Mouse (Mus musculus): ENCODE data around the gene Orc3. TPM values are rescaled to one million over a fixed set of nuclear protein-coding genes. Genes with fewer than 3 reads are reported as not detected.

Orc3 gene
- polyA plus RNA-seq, 1 experiment from 2014 or later = 83.5 TPM

DNA sequence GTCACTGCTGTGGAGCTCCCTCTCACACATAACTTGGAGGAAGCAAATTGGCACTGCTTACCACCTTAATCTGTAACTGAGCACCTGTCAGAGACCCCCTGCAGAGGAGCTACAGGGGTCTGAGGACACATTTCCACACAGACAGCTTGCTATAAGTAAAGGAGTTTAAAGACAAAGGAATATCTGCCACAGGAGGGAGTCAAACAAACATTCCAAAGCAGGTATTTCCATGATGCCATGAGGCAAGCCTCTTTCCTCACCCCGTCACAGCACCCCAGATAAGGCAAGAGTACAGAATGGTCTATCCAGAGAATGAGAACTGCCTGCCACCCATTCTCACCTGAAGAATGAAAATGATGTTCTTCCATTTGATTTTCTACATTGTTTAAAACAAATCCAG is 35.5 kb downstream of the Orc3 start:
- H3K27me3 ChIP-seq (replicated peaks) = no peaks in the 10 kb centered on the region
- WGBS = 80% methylated on average over 1 of the region's 1 CpGs
- no peak overlapping the region for H3K4me3 ChIP-seq
- no peak overlapping the region for H3K4me2 ChIP-seq
- H3K36me3 ChIP-seq (replicated peaks) = peaks cover 47% of the 10 kb centered on the region
- no peak overlapping the region for H3K27ac ChIP-seq
- no peaks in the 10 kb centered on the region for H3K9me3 ChIP-seq
- no peak overlapping the region for H3K9ac ChIP-seq
- no peak for ATAC-seq (replicated peaks)
- H3K4me1 ChIP-seq = no peaks in the 10 kb centered on the region

DNA sequence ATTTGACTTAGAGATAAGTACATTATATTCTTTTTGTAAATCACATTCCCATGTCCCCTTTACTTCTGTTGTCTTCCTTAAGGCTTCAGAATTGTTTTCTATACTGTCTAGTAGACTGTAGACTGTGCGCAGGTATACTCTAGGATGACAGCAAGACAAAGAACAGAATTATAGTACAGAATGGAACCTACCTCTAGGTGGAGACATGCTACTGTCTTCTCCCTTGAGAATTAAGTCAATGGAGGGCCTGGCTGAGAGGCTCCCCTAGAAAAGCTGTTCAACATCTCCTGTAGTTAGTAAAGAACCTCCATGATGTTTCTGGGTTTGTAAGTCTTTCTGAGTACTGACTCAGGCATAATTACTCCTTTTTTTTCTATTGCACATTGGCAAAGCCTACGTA is 37.7 kb downstream of the Orc3 start:
- no peaks in the 10 kb centered on the region for H3K27me3 ChIP-seq (replicated peaks)

DNA sequence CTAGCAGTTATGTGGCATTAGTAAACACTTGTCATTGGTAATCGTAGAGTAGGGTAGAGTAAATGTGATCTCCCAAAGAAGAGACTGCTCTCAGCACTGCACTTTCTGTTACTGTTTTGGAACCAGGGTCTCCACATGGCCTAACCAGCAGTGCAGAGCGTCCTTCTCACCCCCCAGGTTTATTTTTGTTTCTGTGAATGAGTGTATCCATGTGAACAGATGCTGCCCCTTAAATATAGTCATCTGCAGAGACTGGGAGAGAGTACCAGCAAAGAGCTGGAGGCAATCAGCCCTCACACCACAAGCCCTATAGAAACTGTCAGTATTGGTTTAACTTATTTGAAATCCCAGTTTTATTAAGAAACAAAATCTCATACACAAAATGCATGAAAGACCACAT is 41.9 kb downstream of the Orc3 start:
- Histone ChIP-seq H3K36me3 (replicated peaks) (peaks cover 37% of the 10 kb centered on the region), H3K4me3 (no peak overlapping the region), H3K4me2 (no peak overlapping the region), H3K9ac (no peak overlapping the region), H3K27me3 (replicated peaks) (no peaks in the 10 kb centered on the region), H3K27ac (no peak overlapping the region), H3K4me1 (no peaks in the 10 kb centered on the region), H3K9me3 (no peaks in the 10 kb centered on the region)
- ATAC-seq (replicated peaks) = no peak
- WGBS = 85% methylated on average over 2 of the region's 2 CpGs

More for the DNA sequence above, 37.7 kb downstream of the Orc3 start:
- no peak overlapping the region for H3K9ac ChIP-seq
- H3K36me3 ChIP-seq (replicated peaks) = peaks cover 46% of the 10 kb centered on the region
- ATAC-seq (replicated peaks) = no peak
- 90% methylated on average over 2 of the region's 2 CpGs for WGBS
- no peak overlapping the region for H3K4me3 ChIP-seq
- no peaks in the 10 kb centered on the region for H3K9me3 ChIP-seq
- no peak overlapping the region for H3K4me2 ChIP-seq
- no peaks in the 10 kb centered on the region for H3K4me1 ChIP-seq
- no peak overlapping the region for H3K27ac ChIP-seq

DNA sequence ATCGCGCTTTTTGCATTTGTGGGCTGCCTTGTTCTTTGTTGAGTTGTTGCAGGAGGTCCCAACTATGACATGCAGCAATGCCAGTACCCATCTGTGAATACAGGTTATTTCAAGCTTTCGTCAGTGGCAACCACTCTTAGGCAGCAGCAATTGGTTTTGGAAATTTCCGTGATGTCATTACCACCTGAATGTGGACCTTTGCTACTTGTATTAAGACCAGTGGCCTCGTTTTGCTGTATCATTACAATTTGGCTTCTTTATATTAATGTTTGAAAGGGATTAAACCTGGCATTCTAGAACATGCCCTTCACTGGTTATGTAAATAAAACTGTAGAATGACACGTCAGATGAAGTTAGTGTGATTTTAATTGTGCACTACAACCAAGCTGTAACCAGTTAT is 48.5 kb downstream of the Orc3 start:
- no peak overlapping the region for H3K9ac ChIP-seq
- H3K27ac ChIP-seq = no peak overlapping the region
- WGBS = 90% methylated on average over 6 of the region's 6 CpGs
- no peaks in the 10 kb centered on the region for H3K27me3 ChIP-seq (replicated peaks)
- H3K9me3 ChIP-seq = no peaks in the 10 kb centered on the region
- peaks cover 11% of the 10 kb centered on the region; the same call in 1 of the 2 replicates for H3K36me3 ChIP-seq (replicated peaks)
- H3K4me3 ChIP-seq = no peak overlapping the region
- no peak for ATAC-seq (replicated peaks)
- H3K4me2 ChIP-seq = no peak overlapping the region
- H3K4me1 ChIP-seq = no peaks in the 10 kb centered on the region

DNA sequence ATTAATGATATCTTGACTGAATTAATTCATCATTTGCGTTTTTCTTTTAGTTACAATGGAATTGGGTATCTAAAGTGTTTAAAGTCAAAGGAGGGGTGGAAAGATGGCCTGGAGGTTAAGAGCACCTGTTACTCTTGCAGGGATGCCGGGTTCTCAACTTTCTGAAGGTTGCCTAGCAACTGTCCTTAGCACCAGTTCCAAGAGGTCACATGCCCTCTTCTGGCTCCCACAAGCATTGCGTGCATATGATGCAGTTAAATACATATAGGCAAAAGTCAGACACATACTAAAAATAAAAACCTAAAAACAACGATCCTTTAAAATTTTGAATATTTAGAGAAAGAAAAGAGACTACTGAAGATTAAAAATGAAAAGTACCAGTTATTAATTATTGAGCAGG is 53.8 kb downstream of the Orc3 start:
- no peak overlapping the region for H3K4me2 ChIP-seq
- H3K27ac ChIP-seq = no peak overlapping the region
- H3K36me3 ChIP-seq (replicated peaks) = 0 out of 2 replicates have a peak, but pooled peaks cover 9% of the 10 kb centered on the region
- H3K4me3 ChIP-seq = no peak overlapping the region
- peaks cover 22% of the 10 kb centered on the region for H3K4me1 ChIP-seq
- no peaks in the 10 kb centered on the region for H3K27me3 ChIP-seq (replicated peaks)
- no peak for ATAC-seq (replicated peaks)
- no peaks in the 10 kb centered on the region for H3K9me3 ChIP-seq
- 52% methylated on average over 4 of the region's 4 CpGs for WGBS
- no peak overlapping the region for H3K9ac ChIP-seq

DNA sequence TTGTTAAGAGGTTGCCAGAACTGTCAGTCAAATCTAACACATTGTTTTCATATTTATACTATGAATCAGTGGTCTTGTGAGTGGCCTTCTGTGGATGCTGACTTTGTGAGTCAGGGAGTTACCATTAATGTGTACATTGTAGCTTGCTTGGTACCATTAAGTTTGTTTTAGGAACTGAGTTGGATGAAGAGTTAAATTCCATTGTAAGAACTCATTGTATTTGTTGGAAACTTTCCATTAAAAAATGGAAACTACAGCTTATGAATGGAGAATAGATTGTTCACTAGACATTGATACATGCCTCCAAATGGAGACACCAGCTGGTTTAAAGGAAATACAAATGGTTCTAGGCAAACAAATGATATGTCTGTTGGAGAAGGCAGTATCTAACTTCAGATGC is 58.6 kb downstream of the Orc3 start:
- no peaks in the 10 kb centered on the region for H3K9me3 ChIP-seq
- no peak overlapping the region for H3K9ac ChIP-seq
- no peak overlapping the region for H3K4me3 ChIP-seq
- H3K27ac ChIP-seq = no peak overlapping the region
- H3K4me2 ChIP-seq = no peak overlapping the region
- H3K27me3 ChIP-seq (replicated peaks) = no peaks in the 10 kb centered on the region
- no peaks in the 10 kb centered on the region for H3K36me3 ChIP-seq (replicated peaks)
- peaks cover 48% of the 10 kb centered on the region for H3K4me1 ChIP-seq
- ATAC-seq (replicated peaks) = no peak

DNA sequence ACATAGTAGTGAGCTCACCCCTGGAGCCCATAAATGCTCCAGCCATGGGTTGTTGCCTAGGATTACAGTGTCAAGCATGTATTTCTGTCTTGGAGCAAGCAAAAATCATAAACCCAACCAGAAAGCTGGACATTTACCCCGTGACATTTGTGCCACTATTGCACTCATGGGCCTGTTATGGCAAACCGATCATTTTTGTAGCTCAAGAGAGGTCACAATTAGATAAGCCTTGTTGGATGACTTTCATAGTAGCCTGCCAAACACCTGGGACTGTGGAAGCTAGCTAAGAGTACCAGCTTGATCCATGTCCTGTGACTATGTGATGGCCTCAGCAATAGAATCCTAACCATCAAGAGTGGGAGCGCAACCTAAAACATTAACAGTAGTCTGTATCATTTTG is 59.1 kb downstream of the Orc3 start:
- Histone ChIP-seq H3K27ac (no peak overlapping the region), H3K4me3 (no peak overlapping the region), H3K4me1 (peaks cover 48% of the 10 kb centered on the region), H3K4me2 (no peak overlapping the region), H3K9me3 (no peaks in the 10 kb centered on the region), H3K9ac (no peak overlapping the region), H3K36me3 (replicated peaks) (no peaks in the 10 kb centered on the region), H3K27me3 (replicated peaks) (no peaks in the 10 kb centered on the region)
- no peak for ATAC-seq (replicated peaks)
- 97% methylated on average over 3 of the region's 3 CpGs for WGBS

DNA sequence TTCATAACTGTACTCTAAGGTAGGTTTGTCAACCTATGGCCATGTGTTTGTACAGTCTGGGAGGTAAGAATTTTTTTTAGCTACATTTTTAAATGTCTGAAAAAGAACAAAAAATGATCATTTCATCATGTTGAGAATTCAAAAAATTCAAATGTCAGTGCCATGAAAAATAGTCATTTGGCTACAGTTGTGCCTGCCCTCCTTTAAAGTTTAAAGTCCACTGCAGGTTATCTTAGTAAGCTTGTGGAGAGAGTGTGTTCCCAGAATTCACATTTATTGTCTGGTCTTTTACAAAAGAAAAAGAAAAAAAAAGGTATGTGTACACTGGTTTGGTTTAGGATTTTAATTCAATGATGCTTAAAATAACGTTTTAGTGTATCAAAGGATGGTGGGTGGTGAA is 60.1 kb downstream of the Orc3 start:
- Histone ChIP-seq H3K4me2 (no peak overlapping the region), H3K36me3 (replicated peaks) (no peaks in the 10 kb centered on the region), H3K9ac (no peak overlapping the region), H3K9me3 (no peaks in the 10 kb centered on the region), H3K27me3 (replicated peaks) (no peaks in the 10 kb centered on the region), H3K4me3 (no peak overlapping the region), H3K27ac (no peak overlapping the region), H3K4me1 (peaks cover 51% of the 10 kb centered on the region)
- 19% methylated on average over 1 of the region's 1 CpGs for WGBS
- no peak for ATAC-seq (replicated peaks)

DNA sequence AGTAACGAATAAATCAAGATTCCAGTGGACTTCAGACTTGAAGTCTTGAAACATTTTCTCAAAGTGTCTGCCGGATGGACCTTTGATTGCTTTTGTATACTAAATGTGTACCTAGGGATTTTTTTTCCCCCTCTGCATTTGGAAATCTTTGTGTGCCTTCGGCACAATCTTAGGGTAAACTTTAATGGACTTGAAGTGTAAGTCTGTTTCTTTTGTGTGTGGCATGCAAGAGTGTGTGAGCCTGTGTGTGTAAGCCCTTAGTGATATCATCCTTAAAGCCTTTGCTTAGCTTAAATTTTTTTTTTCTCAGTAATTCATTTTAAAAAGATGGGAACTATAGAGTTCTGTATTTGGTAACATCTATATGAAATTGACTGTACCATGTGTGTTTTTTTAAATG is 62.8 kb downstream of the Orc3 start:
- WGBS = 19% methylated on average over 3 of the region's 3 CpGs
- ATAC-seq (replicated peaks) = no peak
- Histone ChIP-seq H3K36me3 (replicated peaks) (no peaks in the 10 kb centered on the region), H3K9me3 (no peaks in the 10 kb centered on the region), H3K4me2 (peak overlapping the region; percentile 50), H3K4me1 (peaks cover 40% of the 10 kb centered on the region), H3K4me3 (peak overlapping the region; percentile 98), H3K27me3 (replicated peaks) (no peaks in the 10 kb centered on the region), H3K27ac (no peak overlapping the region), H3K9ac (peak overlapping the region; percentile 99)

DNA sequence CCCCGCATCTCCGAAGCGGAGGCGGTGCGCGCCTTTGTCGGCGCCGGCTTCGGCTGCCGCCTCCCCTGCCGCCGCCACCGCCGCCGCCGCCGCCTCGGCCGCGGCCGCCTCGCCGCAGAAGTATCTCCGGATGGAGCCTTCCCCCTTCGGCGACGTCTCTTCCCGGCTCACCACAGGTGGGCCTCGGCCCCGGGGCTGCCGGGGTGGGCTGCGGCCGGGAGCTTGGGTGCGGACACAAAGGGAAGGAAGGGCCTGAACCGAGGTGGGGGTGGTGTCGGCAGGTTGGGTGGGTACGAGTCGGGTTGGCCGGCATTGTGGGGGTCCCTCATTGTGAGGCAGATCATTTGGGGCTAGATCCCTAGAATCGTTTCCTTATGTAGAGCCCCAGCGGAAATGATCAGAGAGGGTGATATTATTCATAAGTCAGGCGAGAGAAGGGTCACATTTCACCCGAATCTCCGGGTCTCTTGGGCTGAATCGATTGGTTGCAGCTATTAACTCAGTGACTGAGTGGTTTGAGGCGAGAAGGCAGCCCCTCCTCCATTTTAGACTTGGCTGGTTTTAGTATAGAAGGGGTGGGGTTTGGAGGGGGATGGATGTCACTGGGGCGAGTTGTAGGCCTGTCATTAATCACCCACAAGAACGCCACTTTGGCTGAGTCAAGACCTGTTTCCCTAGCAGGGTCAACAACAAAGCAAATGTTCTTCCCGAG is 63.5 kb downstream of the Orc3 start:
- peak; percentile 57 for ATAC-seq (replicated peaks)
- H3K36me3 ChIP-seq (replicated peaks) = no peaks in the 10 kb centered on the region
- H3K9me3 ChIP-seq = no peaks in the 10 kb centered on the region
- H3K27ac ChIP-seq = peak overlapping the region; percentile 95
- no peaks in the 10 kb centered on the region for H3K27me3 ChIP-seq (replicated peaks)
- peak overlapping the region; percentile 98 for H3K4me3 ChIP-seq
- H3K4me2 ChIP-seq = peak overlapping the region; percentile 50
- H3K4me1 ChIP-seq = peaks cover 33% of the 10 kb centered on the region
- WGBS = 0% methylated on average over 49 of the region's 50 CpGs
- H3K9ac ChIP-seq = peak overlapping the region; percentile 99

DNA sequence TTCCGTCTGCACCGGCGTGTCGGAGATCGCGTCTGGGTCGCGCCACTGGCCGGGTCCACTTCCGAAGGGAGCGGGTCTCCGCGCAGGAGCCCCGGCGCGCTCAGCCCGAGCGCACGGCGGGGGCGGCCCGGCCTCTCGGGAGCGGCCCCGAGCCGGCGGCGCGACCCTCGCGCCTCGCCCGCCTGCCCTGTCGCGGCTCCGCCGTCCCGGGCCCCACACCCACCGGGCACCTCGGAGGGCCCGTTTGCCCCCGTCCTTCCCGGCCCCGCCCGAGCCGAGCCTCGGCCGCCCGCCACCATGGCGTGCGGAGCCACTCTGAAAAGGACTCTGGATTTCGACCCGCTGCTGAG is 64.0 kb downstream of the Orc3 start, which contains the start of gene Akirin2:
Gene Akirin2, plus strand, starts transcription at position 190 of the 350 bp plus-strand sequence.
- H3K4me2 ChIP-seq = peak within 1 kb of the TSS; percentile 55
- peak within 1 kb of the TSS; percentile 95 for H3K27ac ChIP-seq
- no peaks in the 10 kb centered on the region for H3K27me3 ChIP-seq (replicated peaks)
- H3K9ac ChIP-seq = peak within 1 kb of the TSS; percentile 99
- ATAC-seq (replicated peaks) = no peak; the same call in 1 of the 2 replicates
- under 1% methylated on average over 43 of the region's 53 CpGs for WGBS
- H3K4me1 ChIP-seq = peaks cover 28% of the 10 kb centered on the region
- peak within 1 kb of the TSS; percentile 98 for H3K4me3 ChIP-seq
- no peaks in the 10 kb centered on the region for H3K36me3 ChIP-seq (replicated peaks)
- H3K9me3 ChIP-seq = no peaks in the 10 kb centered on the region

DNA sequence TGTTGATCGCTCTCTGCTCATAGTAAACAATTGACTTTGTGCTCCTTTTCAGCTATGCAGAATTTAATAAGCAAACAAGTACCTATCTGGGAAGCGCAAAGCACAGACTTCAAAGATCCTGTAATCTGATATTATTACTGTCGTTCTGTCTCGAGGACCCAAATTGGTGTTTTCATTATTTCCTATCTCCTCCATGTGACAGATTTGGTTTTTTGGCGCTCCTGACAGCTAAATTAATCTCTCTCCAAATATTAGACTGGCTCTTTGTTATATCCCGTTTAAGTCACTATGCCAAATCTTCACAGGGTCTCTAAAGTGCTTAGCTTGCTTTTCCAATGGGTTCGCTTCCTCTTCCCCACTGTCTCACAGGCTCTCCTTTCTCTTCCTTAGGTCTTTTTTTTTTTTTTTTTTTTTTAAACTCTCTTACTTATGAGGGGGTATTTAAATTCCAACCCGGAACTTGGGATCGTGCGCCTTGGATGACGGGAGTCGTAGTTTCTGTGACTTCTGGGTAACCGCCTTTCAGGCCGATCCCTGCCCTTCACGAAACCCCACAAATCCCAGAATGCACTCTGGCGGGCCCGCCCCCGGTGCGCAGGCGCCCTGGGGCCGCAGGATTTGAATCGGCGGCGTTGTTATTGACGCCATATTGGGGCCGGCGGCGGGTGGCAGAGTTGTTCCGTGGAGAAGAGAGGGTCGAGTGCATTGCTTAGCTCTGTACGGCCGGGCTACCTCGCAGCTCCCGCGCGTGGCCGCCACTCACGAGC is 64.6 kb downstream of the Orc3 start:
- 2% methylated on average over 38 of the region's 38 CpGs for WGBS
- Histone ChIP-seq H3K27me3 (replicated peaks) (no peaks in the 10 kb centered on the region), H3K4me2 (peak overlapping the region; percentile 55), H3K4me3 (peak overlapping the region; percentile 98), H3K9ac (peak overlapping the region; percentile 99), H3K36me3 (replicated peaks) (no peaks in the 10 kb centered on the region), H3K4me1 (peaks cover 23% of the 10 kb centered on the region), H3K27ac (peak overlapping the region; percentile 95), H3K9me3 (no peaks in the 10 kb centered on the region)
- peak; percentile 95 for ATAC-seq (replicated peaks)

DNA sequence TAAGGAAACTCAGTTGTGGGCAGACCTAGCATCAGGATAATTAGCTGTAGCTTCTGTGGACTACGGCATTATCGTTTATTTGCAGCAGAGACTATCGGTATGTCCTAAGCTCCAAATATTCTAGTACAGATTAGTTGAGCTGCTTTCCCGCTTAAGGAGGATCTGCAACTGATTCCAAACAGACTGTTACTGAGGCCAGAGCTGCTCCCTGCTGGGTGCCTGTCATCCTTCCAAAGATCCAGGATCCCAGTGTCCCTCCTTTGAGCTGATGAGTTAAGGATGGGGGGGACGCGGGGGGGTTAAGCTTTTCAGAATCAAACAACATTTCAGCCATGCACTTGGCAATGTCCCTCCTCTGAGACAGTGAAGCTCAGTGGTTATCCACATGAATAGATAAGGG is 84.8 kb downstream of the Orc3 start:
- Histone ChIP-seq H3K4me1 (no peaks in the 10 kb centered on the region), H3K36me3 (replicated peaks) (no peaks in the 10 kb centered on the region), H3K27me3 (replicated peaks) (no peaks in the 10 kb centered on the region), H3K9ac (no peak overlapping the region), H3K27ac (no peak overlapping the region), H3K9me3 (no peaks in the 10 kb centered on the region), H3K4me3 (no peak overlapping the region), H3K4me2 (no peak overlapping the region)
- no peak for ATAC-seq (replicated peaks)
- 84% methylated on average over 6 of the region's 6 CpGs for WGBS

Measured in midbrain, embryonic 15.5 days (tissue).